Mouse (Mus musculus): Measurements from ENCODE around the gene Csrnp2.
"Not testable (repeated sequence)": the region's sequence is repeated elsewhere in the genome, so short reads cannot be mapped to it uniquely, and the experiment has no call there.

The Csrnp2 gene

DNA sequence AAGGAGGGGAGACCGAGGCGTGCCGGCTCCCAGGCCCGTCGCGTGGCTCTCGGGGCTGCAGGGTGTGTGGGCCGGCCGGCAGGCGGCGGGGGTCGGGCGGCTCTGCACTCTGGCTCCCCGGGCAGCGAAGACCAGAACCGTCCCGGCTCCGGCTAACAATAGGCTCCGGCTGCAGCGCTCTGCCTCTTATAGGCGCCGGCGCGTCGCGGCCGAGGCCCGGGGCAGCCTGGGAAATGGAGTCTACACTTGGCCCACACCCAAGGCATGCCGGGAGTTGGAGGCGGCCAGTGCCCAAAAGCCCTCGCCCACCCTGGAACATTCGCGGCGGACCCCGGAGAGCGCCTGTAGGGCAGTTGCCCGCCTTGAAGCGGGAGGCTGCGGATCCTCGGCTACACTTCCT, at the start of gene Csrnp2:
TSS of gene Csrnp2 (minus strand) at position 387 of the 400 bp plus-strand sequence.
- peak; percentile 75 for DNase-seq (ENCODE audit: low spot score)

DNA sequence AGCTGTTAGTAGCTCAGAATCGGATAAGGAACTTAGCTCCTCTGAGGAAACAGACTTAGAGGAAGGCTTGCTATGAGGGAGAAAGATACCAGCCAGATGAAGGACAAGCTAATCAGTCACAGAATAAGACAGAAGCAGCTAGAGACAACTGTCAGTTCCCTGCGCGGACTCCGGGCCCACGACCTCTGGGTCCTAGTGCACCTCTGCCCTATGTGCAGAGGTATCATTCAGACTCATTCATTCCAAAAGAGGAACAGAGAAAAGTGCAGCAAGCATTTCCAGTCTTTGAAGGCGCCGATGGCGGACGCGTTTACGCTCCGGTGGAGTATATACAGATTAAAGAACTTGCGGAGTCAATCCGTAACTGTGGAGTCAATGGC, 48.4 kb upstream of the Csrnp2 start:
- DNase-seq (ENCODE audit: low spot score), result not testable (repeated sequence)

DNA sequence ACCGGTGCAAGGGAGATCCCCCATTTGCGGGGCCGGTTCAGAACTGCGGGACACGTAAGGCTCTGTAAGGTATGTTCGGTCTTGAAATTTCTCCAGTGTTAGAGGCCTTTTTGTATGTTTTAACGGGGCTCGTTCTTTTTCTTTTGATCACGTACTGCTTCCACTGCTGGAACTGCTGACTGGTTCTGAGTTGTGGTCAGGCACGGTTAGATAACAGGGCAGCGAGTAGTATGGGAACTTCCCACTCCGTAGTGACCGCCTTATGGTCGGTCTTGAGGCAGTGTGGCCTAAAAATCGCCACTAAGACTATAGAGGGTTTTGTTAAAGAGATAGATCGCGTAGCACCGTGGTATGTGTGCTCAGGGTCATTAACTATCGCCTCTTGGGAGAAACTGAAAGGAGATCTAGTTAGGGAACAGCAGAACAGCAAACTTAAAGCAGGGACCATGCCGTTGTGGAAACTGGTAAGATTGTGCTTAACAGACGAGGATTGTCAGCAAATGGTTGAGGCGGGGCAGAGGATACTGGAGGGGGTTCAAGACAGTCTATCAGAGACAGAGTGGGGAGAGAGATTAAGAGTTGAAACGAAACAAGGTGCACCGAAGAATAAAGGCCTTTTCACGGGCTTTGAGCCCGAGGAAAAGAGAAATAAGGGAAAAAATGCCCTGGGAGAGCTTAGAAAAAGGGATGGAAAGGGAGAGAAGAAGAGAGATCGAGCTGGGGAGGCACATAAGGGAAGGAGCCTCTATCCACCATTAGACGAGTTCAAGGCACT, 47.8 kb upstream of the Csrnp2 start:
- not testable (repeated sequence) for DNase-seq (ENCODE audit: low spot score)

DNA sequence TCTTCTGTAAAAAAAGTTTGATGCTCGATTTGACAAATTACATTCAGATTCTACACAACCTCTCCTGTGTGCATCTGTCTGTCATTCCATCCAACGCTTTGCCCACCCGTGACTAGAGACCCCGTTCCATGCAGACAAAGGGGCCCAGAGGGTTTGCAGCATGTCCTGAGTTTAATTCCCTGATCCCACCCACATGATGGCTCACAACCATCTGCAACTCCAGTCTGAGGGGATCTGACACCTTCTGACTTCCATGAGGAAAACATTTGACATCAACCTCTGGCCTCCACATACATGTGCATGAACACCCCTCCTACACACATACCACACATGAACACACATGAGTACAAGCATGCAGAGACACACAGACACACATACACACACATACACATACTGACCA, 46.1 kb upstream of the Csrnp2 start:
- DNase-seq (ENCODE audit: low spot score), result no peak

DNA sequence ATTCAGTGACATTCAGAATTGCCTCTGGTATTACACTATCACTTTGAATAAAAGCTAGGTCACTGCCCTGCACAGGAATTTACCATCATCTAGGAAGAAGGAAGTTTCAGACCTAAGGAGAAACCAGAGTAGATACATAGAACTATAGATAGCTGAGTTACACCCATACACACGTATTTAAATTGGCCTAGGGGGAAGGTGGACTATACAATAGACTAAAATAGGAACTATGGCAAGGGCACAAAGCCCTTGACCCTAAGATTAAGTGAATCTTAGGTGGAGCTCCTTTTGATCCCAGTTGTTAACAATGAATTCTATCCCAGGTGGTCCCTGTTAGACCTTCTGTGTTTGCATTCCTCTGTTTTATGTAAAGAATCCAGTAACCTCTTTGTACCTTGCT, 45.7 kb upstream of the Csrnp2 start:
- not testable (repeated sequence) for DNase-seq (ENCODE audit: low spot score)

DNA sequence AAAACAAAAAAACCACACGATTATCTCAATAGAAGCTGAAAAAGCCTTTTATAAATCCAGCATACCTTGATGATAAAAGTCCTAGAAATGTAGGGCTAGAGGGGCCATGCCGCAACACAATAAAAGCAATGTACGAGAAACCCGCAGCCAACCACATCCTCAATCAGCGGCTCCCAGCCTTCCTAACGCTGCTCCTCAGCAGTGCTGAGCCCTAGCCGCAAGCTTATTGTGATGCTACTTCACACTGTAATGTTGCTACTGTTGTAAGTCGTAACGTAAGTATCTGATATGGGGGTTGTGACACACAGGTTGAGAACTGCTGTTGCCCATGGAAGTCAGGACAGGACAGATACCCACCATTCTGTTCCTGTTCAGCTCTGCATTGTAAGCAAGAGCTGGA, 44.1 kb upstream of the Csrnp2 start:
- no peak for DNase-seq (ENCODE audit: low spot score)

DNA sequence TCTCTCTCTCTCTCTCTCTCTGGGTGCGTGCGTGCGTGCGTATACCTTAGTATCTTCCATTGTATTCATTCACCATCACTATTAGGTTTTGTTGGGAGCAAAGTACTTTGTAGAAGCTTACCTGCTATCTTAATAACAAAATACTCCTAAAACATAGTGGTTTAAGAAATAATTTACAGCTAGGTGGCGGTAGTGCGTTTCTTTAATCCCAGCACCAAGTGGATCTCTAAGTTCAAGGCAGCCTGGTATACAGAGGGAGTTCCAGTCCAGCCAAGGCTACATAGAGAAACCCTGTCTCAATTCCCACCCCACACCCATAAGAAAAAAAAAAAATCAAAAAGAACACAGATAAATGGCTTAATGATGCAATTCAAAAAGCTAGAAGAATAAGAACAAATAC, 42.6 kb upstream of the Csrnp2 start:
- DNase-seq (ENCODE audit: low spot score), result peak; percentile 15

DNA sequence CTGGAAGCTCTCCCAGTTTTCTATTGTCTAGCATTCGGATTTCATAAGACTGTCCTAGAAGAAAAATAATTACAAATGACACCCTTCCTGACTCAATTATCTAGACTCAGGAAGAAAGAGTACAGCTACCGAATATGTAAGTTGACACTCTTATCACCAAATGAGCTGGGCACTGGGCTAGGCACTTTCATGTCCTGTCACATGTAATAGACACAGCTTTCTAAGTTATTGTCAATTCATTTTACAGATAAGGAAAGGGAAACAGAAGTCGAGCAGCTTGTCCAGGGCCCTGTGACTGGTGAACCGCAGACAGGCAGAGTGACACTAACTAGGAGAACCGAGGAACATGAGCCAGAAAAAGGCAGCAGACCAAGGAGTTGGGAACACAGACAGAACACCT, 32.6 kb upstream of the Csrnp2 start:
- no peak for DNase-seq (ENCODE audit: low spot score)

DNA sequence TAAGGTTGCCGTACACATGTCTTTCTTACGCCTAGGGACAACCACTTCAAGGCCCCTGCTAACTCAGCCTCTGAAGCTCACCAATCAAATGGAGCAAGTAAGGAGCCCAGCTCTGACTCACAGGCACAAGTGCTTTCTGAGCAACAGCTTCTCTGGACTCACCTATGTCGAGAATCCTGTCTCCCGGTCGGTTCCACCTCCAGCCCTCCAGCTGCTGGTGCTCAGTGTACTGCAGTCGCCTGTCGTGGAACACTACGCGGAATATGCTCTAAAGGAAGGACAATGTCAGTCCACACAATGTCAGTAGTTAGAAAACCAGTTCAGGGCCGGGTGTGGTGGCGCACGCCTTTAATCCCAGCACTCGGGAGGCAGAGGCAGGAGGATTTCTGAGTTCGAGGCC, 30.1 kb upstream of the Csrnp2 start:
- no peak for DNase-seq (ENCODE audit: low spot score)

DNA sequence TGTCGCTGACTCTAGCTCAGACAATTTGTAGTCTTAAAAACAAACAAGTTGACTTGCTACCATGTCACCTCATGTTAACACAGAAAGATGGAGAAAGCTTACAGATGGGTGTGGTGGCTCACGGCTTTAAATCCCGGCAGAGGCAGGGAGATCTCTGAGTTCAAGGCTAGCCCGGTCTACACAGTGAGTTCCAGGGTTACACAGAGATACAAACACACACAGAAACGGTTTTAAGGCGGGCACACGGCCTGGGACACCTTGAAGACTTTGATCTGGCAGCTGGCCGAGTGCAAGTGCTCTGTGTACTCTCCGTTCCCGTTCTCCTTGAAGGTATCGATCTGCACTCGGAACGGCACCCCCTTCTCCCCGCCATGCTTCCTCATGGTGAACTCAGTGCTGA, 25.0 kb upstream of the Csrnp2 start:
- no peak for DNase-seq (ENCODE audit: low spot score)

DNA sequence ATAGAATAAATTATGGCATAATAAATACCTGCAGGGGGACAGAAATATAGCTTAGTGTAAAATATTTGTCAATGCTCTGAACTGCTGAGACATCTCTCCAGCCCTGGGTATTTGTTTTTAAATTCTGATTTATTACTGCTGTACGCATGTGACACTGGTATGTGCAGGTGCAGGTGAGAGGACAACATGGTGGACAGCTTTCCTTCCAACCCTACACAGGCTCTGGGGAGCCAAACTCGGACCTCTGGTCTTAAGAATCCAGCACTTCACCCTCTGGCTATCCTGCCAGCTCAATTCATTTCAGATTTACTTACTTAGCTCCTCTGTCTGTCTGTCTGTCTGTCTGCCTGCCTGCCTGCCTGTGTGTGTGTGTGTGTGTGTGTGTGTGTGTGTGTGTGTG, 19.8 kb upstream of the Csrnp2 start:
- no peak for DNase-seq (ENCODE audit: low spot score)

DNA sequence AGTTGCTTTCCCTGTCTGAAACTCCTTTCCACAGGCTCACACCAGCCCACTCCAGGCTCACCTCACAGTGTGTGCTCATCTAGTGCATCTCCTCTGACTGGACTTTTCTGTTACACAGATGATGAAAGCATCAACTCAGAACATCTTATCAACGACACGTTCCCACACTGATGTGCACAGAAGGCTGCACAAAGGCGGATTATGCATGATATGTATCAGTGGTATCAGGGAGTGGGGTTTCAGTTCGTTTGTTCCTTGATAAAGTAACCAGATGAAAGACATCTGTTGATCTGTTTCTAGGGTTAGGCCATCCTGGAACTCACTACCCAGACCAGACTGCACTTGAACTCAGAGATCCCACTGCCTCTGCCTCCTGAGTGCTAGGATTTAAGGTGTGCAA, 18.1 kb upstream of the Csrnp2 start:
- no peak for DNase-seq (ENCODE audit: low spot score)

DNA sequence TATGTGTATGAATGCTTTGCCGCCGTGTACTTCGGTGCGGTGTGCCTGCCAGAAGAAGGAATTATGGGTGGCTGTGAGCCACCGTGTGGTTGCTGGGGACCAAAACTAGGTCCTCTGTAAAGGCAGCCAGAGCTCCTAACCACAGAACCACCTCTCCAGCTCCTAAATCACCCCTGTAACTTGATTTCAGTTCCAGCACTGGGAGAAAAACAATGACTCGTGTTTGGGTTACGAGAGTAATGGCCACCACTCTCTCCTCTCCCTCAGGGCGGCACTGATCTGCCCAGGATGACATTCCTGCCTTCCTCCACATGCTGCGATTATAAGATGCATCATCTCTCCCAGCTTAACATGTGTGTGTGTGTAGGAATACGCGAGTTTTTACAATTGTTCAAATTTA, 14.8 kb upstream of the Csrnp2 start:
- DNase-seq (ENCODE audit: low spot score), result no peak

DNA sequence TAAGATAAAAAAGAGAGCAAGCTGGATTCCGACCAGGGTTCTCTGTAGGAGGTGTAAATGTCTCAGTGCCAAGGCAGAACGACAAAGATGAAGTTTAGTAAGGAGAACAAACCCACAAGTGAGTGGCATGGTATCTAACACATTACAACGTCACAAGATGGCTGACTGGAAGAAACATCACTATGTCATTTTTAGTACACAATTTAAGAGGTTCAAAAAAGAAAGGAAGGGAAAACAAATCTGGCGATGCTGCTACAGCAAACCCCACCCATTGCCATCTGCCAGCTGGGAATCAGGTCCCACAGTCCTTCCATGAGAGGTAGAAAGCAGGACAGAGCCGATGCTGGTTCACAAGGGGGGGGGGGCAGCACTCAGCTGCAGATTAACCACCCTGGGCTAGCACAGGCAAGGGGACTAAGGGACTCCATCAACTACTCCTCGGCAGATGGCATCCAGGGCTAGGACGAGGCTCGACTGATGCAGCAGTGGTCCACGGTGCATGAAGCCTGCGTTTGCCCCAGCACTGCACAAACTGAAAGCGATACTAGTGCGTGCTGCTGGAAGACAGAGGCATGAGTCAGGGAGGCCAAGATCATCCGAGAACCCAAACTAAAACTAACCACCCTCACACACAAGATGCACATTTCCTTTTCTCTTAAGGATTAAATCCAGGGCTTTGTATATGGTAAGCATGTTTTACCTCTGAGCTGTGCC, 13.3 kb upstream of the Csrnp2 start:
- DNase-seq (ENCODE audit: low spot score), result no peak

DNA sequence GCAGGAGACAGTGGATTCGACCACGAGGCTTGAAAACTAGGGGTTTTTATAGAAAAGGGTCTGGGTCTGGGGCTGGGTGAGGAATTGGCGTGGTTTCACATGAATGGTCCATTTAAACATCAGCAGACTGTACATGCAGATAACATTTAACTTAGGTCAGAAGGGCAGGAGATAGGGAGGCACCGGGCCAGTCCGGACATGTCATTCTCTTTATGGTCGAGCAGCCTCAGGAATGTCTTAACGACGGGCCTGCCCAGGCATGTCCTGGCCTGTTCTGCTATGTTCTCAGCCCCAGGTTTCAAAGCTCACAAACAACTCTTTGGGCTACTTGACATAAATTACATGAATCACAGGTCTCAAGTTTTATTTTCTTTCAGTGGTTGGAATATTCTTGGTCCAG, 4.2 kb upstream of the Csrnp2 start:
- DNase-seq (ENCODE audit: low spot score), result not testable (repeated sequence)

DNA sequence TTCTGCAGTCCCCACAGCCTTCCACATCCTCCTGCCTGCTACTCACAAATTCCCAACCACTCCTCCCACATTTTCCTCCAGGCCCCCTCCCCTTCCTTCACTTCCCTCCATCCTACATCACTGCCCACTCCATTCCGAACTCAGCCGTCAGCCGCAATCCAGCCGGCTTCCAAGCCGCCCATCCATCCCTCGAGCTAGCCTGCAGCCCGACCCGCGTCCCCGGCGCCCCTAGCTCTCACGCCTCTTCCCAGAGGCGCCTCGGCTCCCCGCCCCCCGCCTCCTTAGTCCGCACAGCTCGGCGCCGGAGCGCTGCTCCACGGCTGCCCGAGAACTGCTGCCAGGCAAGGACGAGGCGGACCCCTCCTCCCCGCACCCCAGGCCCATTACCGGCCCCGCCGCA, 641 bp downstream of the Csrnp2 start:
- DNase-seq (ENCODE audit: low spot score), result no peak

DNA sequence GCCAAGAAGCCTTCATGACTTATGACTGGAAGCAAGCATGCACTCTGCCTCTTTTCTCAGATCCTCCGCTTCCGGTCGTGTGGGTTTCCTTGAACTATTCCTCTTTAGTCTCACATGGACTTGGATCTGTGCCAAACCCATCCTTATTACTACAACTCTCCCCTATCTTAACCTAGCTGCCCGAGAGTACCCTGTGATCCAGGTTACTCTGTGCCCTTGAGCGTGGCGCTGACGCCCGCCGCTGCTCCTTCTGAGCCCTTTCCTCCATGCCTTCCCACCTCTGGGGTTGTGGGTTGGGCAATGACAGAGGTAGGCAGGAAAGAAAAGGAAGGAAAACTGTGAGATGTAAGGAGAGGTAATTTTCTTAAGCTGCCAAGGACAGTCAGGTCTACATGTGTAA, 3.3 kb downstream of the Csrnp2 start:
- DNase-seq (ENCODE audit: low spot score), result no peak

DNA sequence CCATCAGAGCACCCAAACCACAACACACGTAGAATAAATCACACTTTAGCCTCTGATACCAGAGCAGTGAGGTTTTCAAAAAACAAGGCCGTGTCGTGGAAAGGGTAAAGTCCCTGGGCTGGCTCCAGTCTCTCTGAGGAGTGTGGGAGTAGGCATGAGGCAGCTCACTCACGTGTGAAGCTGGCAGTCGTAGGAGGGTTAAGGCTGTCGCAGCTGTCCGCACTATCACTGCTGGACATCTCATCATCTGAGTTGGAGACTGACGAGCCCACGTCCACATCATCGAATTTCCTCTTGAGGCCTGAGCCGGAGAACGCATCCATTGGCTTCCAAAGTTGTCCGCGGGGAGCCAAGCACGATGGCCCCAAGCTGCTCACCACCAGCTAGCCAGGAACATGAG, 6.0 kb downstream of the Csrnp2 start:
- DNase-seq (ENCODE audit: low spot score), result no peak

DNA sequence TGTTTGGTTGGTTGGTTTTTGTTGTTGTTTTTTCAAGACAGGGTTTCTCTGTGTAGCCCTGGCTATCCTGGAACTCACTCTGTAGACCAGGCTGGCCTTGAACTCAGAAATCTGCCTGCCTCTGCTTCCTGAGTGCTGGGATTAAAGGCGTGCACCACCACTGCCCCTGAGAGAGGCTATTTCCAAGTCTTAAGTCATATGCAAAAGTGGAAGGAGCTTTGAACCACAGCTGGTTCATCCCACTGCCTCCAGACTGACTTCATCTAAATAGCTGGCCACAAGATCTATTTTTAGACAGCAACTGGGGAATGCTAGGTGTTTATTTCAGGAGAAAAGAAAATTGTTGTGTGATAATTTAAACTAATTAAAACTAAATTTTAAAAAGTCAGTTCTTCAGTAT, 7.0 kb downstream of the Csrnp2 start:
- DNase-seq (ENCODE audit: low spot score), result not testable (repeated sequence)

DNA sequence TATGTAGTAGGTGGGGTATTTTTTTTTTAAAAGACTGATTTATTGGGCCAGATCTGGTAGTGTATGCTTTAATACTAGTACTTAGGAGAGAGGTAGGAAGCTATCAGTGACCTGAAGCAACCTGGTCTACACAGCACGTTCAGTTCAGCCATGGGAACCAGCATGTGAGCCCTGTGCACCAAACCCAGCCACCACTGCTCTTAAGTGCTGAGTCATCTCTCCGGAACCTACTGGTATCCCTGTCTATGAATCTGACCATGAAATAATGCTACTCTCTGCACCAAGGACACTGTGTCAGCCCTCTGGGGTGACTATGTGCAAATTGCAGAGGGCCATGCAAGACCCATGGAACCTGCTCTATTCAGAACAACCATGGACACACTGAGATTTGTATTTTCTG, 8.2 kb downstream of the Csrnp2 start:
- no peak for DNase-seq (ENCODE audit: low spot score)

DNA sequence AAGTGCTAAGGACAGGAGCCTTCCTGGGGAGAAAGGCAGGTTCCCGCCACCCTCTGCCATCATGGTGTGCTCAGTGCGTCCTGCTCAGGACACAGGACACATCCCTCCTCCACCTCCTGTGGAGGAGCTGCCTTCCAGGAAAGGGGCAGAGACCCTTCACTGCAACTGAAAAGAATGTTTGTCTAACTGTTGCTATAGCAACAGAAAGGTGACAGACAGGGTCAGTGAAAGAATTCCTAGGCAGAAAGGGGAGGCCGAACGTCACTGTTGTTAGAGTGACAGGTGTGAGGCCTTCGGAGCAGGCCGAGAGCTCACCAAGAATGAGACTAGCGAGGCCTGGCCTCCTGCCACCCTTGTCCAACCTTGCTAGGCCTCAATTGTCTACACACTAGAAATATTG, 8.8 kb downstream of the Csrnp2 start:
- no peak for DNase-seq (ENCODE audit: low spot score)

DNA sequence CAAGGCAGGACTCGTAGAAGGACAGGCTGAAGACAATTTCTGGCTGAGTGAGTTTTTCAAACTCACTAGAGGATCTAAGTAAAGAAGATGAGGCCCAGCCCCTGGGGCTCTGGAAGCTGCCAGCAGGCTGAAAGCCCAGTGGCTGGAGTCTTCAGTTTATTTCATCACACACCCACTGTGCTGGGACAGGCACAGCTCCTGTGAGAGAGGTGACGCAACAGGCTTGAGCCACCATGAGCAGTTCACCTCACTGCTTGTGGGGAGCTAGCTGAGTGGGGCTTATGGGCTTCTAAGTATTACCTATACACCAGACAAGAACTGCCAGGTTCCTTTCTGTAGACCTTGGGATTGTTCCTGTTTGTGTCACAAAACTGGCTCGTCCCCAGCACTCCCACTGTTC, 9.7 kb downstream of the Csrnp2 start:
- DNase-seq (ENCODE audit: low spot score), result no peak

DNA sequence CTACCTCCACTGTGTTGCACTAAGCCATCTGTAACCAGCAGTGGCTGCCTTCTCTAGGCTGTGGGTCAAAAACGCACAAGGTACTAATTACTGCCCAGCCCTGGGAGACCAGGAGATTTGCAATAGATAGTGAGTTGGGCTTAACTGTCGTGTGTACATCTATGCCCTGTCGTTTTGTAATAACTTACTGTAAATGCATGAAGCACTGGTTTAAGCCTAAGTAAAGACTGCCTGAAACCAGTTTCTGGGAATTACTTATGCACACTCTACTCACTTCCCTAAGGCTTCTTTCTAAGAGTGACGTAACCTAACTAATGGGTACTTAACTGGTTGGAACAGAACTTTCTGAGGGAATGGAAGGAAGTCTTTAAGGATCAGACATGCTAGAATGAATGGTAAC, 16.4 kb downstream of the Csrnp2 start:
- no peak for DNase-seq (ENCODE audit: low spot score)

DNA sequence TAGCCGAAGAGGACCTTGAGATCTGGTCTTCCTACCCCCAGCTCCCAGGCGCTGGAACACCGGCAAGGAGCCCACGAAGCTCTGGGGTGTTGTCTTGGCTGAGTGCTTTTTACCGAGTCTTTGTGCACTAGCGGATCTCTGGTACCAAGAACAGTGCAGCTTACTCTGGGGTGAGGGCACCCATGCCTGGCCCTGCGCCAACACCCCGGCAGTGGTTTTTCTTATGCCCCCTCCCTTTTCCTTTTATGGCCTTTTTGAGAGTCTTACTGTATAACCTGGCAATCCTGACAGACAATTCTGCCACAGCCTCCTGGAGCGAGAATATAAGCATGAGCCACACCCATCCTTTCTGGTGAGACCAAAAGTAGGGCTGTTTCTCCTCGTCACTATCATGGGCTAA, 16.9 kb downstream of the Csrnp2 start:
- no peak for DNase-seq (ENCODE audit: low spot score)

Measured in layer of hippocampus, adult 9-10 months (tissue).